Mouse (Mus musculus) heart, embryonic 11.5 days (tissue): ENCODE results near the gene Gabrr1. TPM values are rescaled to one million over a fixed set of nuclear protein-coding genes. Genes with fewer than 3 reads are reported as not detected.
A peak's percentile ranks its signal among the peaks of the same experiment; 100 is the strongest.
"Not testable (repeated sequence)": the region's sequence is repeated elsewhere in the genome, so short reads cannot be mapped to it uniquely, and the experiment has no call there.

Source experiments
- ATAC-seq: fragments of 200-750 bp; cut with Nextera tagmentation; replicated peaks from 2 replicates; pipeline ENCODE4 v1.8.0; 2017; ENCODE audit warnings: moderate library complexity; ENCODE audit not compliant: insufficient number of reproducible peaks, low FRiP score, low TSS enrichment
- H3K27ac ChIP-seq: fragments of 300-500 bp; sonication (generic); 2 replicates; pipeline ENCODE4 v1.5.1; 2014; ENCODE audit warnings: mild to moderate bottlenecking, low read depth, low read length
- H3K27me3 ChIP-seq: fragments of 300-500 bp; sonication (generic); 2 replicates; pipeline ENCODE4 v1.6.1; 2014; ENCODE audit warnings: mild to moderate bottlenecking, low read length, mixed read lengths; ENCODE audit not compliant: control insufficient read depth, insufficient read depth
- H3K36me3 ChIP-seq: fragments of 300-500 bp; sonication (generic); 2 replicates; pipeline ENCODE4 v1.6.1; 2014; ENCODE audit warnings: mild to moderate bottlenecking, low read length, moderate library complexity, mixed read lengths; ENCODE audit not compliant: control insufficient read depth, insufficient read depth
- H3K4me1 ChIP-seq: fragments of 300-500 bp; sonication (generic); 2 replicates; pipeline ENCODE4 v1.6.1; 2014; ENCODE audit warnings: low read length; ENCODE audit not compliant: control insufficient read depth, insufficient read depth
- H3K4me2 ChIP-seq: fragments of 300-500 bp; sonication (generic); 2 replicates; pipeline ENCODE4 v1.6.1; 2014; ENCODE audit warnings: mild to moderate bottlenecking, moderate library complexity
- H3K4me3 ChIP-seq: fragments of 300-500 bp; sonication (generic); 2 replicates; pipeline ENCODE4 v1.5.1; 2014; ENCODE audit warnings: low read depth, low read length
- H3K9ac ChIP-seq: fragments of 300-500 bp; sonication (generic); 2 replicates; pipeline ENCODE4 v1.6.1; 2014; ENCODE audit warnings: mild to moderate bottlenecking, low read depth, low read length, moderate library complexity
- H3K9me3 ChIP-seq: fragments of 300-500 bp; sonication (generic); replicated peaks from 2 replicates; pipeline ENCODE4 v1.6.1; 2016; ENCODE audit warnings: low read length; ENCODE audit not compliant: control insufficient read depth
- WGBS: fragments of 180-500 bp; shearing (Covaris S2); extraction: QIAGEN DNeasy Blood & Tissue Kit; methylation state at CpG from one replicate; pipeline ENCODE4 v1.1.7; 2014; ENCODE audit not compliant: insufficient replicate concordance; 5-methylcytosine and 5-hydroxymethylcytosine counted together
- polyA plus RNA-seq: library from polyadenylated mRNA; unstranded; fragments of >200 nt; fragmentation: Nextera tagmentation; extraction: Ambion mirVana; gene quantifications from 2 replicates; pipeline ENCODE4 v1.2.1, GENCODE M21; 2014

Gene Gabrr1
- polyA plus RNA-seq: 0.37 TPM in 1 of 2 replicates, not detected in the other

DNA sequence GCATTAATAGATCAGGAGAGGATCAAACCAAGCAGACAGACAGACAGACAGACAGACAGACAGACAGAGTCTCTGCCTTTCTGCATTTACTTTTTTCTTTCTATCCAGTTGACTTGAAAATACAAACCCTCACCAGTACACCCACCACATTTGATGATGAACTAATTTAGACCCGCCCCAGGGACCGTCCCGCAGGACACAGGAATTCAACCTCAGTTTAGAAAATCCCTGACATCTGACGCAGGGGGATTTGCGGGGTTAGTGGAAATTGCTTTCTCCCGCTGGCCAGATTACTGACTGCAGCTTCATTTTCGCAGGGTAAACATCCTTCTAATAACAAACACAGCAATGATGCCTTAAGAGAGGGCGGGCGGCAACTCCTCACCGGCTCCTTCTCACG is at the start of gene Gabrr1:
Gabrr1 (plus strand) TSS at position 301 of the 400 bp plus-strand sequence.
- Histone ChIP-seq H3K4me2 (no peak within 1 kb of the TSS), H3K9ac (no peak within 1 kb of the TSS), H3K27me3 (no peaks in the 10 kb centered on the region), H3K9me3 (no peaks in the 10 kb centered on the region), H3K4me3 (no peak within 1 kb of the TSS), H3K27ac (no peak within 1 kb of the TSS), H3K4me1 (no peaks in the 10 kb centered on the region), H3K36me3 (no peaks in the 10 kb centered on the region)
- ATAC-seq: no peak
- 60% methylated on average over 11 of the region's 11 CpGs for WGBS

DNA sequence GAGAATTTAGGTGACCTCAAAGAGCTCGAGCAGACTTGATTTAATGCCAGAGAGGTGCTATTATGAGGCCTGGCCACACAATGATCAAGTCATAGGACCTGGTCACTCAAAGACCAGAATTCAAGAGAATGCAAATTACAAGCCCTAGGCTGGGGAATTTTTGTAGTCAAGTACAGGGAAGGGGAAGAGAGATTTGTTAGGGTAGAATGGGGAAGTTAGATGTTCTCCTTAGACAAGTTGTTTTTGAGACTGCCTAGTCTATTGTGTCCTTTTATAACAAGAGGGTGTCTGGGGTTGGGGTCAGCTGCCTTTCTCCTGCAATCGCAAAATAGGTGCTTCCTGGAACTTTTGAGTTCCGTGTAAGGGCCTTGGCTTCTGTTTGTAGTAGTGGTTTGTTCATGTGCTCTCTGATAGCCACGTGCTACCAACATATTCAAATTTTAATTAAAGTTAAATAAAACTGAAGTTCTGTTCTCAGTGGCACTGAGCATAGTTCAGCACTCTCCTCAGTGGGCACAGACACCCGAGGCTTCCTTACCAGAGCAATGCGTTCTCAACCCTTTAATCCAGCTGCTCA is 33.1 kb upstream of the Gabrr1 start:
- 79% methylated on average over 6 of the region's 6 CpGs for WGBS
- no peak for ATAC-seq

DNA sequence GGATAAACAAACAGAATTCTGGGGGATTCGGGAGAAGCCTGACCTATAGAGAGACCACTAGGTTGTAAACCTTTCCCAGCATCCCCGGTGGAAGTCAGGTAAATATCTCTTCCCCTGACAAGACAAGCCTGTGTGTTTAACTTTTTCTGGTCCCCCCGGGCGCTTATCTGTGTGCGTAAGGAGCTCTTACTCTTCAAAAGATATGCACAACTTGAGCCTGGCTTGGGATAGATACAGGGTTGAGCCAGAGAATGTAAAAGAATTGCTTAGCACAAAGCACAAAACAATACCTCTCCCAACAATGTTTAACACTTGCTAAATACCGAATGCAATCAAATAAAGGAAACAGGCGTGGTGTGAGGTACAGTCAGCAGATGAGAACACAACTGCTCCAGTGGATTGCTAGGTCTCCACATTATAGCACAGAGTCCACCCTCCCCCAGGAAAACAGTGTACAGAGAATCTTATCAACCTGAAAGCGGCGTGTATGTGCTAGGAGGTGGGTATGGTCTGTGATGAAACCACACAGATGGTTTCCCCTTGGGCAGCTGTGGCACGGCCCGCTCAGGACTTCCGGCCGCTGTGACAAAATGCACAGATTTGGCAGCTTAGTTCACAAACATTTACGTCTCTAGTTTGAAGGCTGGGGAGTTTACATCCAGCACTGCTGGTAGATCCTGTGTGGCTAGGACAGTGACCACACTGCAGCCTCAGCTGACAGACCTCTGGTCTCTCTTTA is 22.4 kb upstream of the Gabrr1 start:
- 48% methylated on average over 14 of the region's 14 CpGs for WGBS
- H3K9ac ChIP-seq: no peak overlapping the region
- no peaks in the 10 kb centered on the region for H3K27me3 ChIP-seq
- H3K27ac ChIP-seq: no peak overlapping the region
- H3K4me3 ChIP-seq: no peak overlapping the region
- 0 out of 2 replicates have a peak overlapping the region, but pooled peaks have one; percentile 5 for H3K4me2 ChIP-seq
- no peak for ATAC-seq
- no peaks in the 10 kb centered on the region for H3K9me3 ChIP-seq
- no peaks in the 10 kb centered on the region for H3K36me3 ChIP-seq
- peaks cover 3% of the 10 kb centered on the region; the same call in 1 of the 2 replicates for H3K4me1 ChIP-seq

More for the DNA sequence above, 33.1 kb upstream of the Gabrr1 start:
- Histone ChIP-seq H3K4me2 (no peak overlapping the region), H3K36me3 (no peaks in the 10 kb centered on the region), H3K27me3 (no peaks in the 10 kb centered on the region), H3K4me3 (no peak overlapping the region), H3K27ac (no peak overlapping the region), H3K9me3 (no peaks in the 10 kb centered on the region), H3K9ac (no peak overlapping the region), H3K4me1 (no peaks in the 10 kb centered on the region)

DNA sequence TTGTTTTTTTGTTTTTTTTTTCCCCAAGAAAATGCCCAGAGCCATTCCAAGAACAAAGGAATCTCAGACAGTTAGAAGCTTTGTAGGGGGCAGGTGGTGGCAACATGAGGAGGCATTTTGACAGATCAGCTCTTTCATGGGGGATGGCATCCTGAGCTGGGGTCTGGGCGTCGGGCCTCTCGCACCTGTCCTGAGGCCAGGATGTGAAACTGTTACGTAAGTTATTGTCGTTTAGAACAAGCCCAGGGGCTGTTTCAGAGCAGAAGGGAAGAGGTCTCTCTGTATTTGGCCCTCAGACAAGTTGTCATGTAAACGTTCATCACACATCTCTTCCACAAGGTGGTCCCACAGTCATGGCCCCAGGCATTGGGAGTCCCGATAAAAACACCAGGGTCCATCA is 21.5 kb upstream of the Gabrr1 start:
- Histone ChIP-seq H3K4me2 (no peak overlapping the region), H3K27ac (no peak overlapping the region), H3K4me3 (no peak overlapping the region), H3K36me3 (no peaks in the 10 kb centered on the region), H3K9ac (no peak overlapping the region), H3K4me1 (peaks cover 3% of the 10 kb centered on the region; the same call in 1 of the 2 replicates), H3K9me3 (no peaks in the 10 kb centered on the region), H3K27me3 (no peaks in the 10 kb centered on the region)
- 82% methylated on average over 7 of the region's 7 CpGs for WGBS
- ATAC-seq: no peak

DNA sequence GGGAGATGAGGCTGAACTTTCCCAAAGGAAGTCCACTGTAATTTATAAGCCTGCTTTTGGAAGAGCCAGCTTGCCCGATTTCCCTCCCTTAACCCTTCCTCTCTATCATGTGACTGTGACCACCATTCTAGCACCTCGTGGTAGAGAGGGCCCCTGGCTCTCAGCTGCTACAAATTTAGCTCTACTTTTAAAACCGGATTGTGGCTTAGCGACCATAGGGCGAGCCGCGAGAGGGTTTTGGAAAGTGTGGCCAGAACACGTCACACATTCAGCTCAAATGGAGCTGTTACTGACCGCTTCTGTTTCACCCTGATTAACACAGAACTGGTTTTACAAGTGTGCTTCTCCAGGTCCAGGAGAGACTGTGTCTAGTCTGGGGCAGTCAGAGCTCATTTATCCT is 21.0 kb upstream of the Gabrr1 start:
- H3K9me3 ChIP-seq: no peaks in the 10 kb centered on the region
- H3K4me2 ChIP-seq: no peak overlapping the region
- H3K9ac ChIP-seq: no peak overlapping the region
- no peak for ATAC-seq
- peaks cover 3% of the 10 kb centered on the region; the same call in 1 of the 2 replicates for H3K4me1 ChIP-seq
- H3K27me3 ChIP-seq: no peaks in the 10 kb centered on the region
- no peak overlapping the region for H3K27ac ChIP-seq
- H3K36me3 ChIP-seq: no peaks in the 10 kb centered on the region
- 82% methylated on average over 9 of the region's 9 CpGs for WGBS
- H3K4me3 ChIP-seq: no peak overlapping the region

DNA sequence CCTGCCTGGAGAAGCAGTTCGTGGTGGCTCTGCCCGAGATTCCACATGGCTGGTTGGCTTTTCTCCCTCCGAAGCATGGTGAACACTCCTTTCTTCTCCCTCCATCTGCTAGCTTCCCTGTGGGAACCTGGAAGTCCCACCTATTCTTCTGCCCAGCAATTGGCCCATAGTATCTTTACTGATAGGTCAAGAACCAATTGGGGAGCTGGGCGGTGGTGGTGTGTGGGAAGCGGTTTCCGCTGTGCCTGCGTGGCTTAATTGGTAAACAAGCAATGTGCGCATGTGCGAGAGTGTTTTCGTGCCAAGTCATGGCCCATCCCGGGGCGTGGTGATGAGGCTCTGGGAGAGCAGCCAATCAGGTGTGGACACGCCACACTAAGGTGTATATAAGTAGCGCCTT is 19.5 kb upstream of the Gabrr1 start:
- ATAC-seq: not testable (repeated sequence)
- WGBS: 88% methylated on average over 10 of the region's 14 CpGs

DNA sequence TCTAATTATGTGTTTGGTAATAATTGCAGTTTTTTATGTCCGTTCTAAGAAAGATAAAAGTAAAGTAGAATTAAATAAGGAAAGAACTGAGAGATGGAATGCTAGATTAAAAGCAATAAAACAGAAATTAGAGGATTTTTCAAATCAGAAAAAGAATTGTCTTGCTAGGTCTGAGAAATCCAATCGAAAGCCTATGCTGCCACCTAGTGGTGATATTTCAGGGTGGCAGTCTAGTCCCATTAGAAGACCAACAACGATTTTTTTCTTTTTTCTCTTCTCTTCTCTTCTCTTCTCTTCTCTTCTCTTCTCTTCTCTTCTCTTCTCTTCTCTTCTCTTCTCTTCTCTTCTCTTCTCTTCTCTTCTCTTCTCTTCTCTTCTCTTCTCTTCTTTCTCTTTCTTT is 13.2 kb upstream of the Gabrr1 start:
- WGBS: 6% methylated on average over 3 of the region's 3 CpGs
- not testable (repeated sequence) for H3K27ac ChIP-seq, H3K27me3 ChIP-seq, H3K4me3 ChIP-seq, H3K9me3 ChIP-seq, H3K9ac ChIP-seq, H3K36me3 ChIP-seq, H3K4me2 ChIP-seq, ATAC-seq, H3K4me1 ChIP-seq

More for the DNA sequence above, 19.5 kb upstream of the Gabrr1 start:
- not testable (repeated sequence) for H3K9ac ChIP-seq, H3K4me3 ChIP-seq, H3K4me2 ChIP-seq, H3K36me3 ChIP-seq, H3K27me3 ChIP-seq, H3K4me1 ChIP-seq, H3K27ac ChIP-seq, H3K9me3 ChIP-seq

DNA sequence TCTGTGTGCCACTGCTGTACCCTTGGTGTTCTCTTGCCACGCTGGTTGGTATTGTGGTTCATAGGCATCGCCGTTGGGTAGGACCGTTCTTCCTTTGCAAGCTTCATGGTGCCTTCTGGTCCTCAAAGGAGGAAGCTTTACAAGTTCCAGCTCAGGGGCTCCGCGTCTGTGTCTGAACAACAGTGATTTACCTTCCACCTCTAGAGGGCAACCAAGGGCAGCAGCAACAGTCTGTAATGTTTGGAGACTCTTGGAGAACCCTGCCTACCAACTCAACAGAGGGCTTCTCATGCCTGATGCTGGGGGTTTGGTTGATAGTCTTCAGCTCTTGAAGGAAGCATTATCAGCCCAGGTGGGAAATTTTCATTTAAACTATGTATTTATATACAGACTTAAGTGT is 7.8 kb upstream of the Gabrr1 start:
- 69% methylated on average over 6 of the region's 6 CpGs for WGBS
- Histone ChIP-seq H3K9ac (no peak overlapping the region), H3K9me3 (no peaks in the 10 kb centered on the region), H3K27ac (no peak overlapping the region), H3K4me3 (no peak overlapping the region), H3K4me2 (no peak overlapping the region), H3K36me3 (no peaks in the 10 kb centered on the region), H3K27me3 (no peaks in the 10 kb centered on the region), H3K4me1 (peaks cover 3% of the 10 kb centered on the region; the same call in 1 of the 2 replicates)
- no peak for ATAC-seq
